Mouse (Mus musculus): ENCODE data around the gene Cldn4.
"Not testable (repeated sequence)": the region's sequence is repeated elsewhere in the genome, so short reads cannot be mapped to it uniquely, and the experiment has no call there.

Cldn4 gene

GRCm38 (mm10) chr5:134963546-134963945, 16.8 kb upstream of the Cldn4 start:
- DNase-seq (ENCODE audit: low spot score): no peak

DNA sequence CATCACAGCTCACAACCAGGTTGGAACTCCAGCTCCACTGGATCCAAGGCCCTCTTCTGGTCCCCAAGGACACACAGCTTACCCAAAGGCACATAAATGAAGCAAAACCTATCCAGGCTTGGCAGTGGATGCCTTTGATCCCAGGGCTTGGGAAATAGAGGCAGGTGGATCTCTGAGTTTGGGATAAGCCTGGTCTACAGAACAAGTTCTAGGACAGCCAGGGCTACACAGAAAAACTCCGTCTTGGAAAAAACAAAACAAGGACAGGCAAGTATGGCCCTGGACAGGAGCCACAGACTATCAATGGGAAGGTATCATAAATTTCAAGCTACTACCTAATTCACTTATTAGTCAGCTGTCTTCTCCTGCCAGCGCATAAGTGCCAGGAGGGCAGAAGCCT, 14.8 kb upstream of the Cldn4 start:
- no peak for DNase-seq (ENCODE audit: low spot score)

DNA sequence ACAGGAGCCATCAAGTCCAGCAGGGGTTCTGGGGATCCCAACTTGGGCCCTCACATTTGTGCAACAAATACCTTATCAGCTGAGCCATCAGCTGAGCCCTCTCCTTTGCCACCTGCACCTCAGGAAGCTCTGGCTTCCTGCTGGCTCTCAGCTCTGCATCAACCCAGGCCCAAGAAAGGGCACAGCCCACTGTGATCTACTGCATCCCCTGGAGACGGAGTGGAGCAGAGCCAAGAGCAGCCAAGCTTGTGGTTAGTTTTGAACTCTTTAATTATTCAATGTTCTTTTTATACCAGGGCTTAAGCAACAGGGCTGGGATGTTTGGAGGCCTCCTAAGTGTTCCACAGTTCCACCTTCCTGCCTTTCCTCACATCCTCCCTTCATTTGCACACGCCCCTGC, 13.7 kb upstream of the Cldn4 start:
- DNase-seq (ENCODE audit: low spot score): no peak

GRCm38 (mm10) chr5:134959114-134959513, 12.4 kb upstream of the Cldn4 start:
- no peak for DNase-seq (ENCODE audit: low spot score)

DNA sequence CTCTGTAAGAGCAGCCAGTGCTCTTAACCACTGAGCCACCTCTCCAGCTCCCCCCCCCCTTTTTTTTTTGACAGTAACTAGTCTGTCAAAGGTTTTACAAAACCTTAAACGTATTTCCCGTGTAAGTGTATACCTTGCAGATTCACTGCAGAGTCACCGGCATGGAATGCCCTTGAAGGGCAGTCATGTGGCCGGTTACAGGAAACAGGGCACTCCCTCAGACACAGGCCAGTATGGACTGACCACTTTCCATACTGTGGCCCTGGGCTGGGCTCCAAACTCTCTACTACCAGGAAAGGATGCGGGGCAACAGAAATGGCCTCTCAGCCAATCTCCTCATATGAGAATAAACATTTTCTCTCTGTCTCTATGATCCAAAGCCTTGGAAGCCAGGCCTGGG, 8.8 kb upstream of the Cldn4 start:
- DNase-seq (ENCODE audit: low spot score): no peak

GRCm38 (mm10) chr5:134951053-134951884, 4.5 kb upstream of the Cldn4 start:
- no peak for DNase-seq (ENCODE audit: low spot score)

GRCm38 (mm10) chr5:134948085-134948439, 1.3 kb upstream of the Cldn4 start:
- DNase-seq (ENCODE audit: low spot score): no peak

DNA sequence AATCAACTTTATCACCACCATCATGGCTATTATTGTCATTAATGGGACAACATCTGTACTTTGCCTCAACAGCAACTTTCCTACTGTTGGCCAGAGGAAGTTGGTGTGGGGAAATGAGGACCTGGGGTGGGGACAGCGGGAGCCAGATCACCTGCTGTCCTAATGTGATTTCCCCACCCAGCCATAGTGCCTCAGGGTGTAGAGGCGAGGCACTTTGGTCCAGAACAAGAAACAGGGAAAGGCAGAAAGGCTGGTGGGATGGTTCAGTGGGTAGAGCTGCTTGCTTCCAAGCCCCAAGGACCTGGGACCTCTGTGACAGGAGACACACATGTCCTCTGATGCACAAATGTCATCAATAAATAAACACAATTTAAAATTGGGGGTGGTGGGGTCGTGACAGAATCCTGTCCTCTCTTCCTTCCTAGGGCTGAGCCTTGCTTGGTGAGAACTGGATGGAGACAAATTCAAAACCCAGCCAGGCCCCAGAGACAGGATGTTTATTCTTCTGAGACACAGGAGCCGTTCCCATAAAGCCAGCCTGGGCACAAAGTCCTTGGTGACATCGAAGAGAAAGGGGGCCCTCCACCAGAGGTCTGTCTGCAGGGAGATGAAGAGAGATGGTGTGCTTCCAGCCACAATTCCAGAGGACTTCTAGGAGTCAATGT, 818 bp upstream of the Cldn4 start:
- DNase-seq (ENCODE audit: low spot score): no peak

DNA sequence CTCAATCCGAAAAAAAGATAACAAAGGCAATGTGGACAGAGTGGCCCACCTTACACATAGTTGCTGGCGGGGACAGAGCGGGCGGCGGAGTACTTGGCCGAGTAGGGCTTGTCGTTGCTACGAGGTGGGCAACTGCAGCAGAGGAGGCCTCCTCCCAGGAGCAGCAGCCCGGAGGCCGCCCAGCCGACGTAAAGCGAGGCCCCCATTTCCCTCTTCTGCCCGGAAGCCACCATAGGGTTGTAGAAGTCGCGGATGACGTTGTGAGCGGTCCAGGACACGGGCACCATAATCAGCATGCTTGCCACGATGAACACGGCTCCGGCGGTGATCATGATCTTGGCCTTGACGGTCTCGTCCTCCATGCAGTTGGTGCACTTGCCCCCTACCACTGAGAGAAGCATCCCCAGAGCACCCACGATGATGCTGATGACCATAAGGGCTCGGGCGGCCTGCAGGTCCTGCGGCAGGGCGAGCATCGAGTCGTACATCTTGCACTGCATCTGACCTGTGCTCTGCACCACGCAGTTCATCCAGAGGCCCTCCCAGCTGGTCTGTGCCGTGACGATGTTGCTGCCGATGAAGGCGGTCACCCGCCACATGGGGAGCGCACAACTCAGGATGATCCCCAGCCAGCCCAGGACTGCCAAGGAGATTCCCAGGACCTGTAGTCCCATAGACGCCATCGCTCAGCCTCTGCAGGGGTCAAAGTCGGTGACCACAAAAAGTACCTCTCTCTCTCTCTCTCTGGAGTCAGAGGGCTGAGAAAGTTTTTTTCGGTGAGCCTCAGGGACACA, 474 bp downstream of the Cldn4 start:
- DNase-seq (ENCODE audit: low spot score): no peak

DNA sequence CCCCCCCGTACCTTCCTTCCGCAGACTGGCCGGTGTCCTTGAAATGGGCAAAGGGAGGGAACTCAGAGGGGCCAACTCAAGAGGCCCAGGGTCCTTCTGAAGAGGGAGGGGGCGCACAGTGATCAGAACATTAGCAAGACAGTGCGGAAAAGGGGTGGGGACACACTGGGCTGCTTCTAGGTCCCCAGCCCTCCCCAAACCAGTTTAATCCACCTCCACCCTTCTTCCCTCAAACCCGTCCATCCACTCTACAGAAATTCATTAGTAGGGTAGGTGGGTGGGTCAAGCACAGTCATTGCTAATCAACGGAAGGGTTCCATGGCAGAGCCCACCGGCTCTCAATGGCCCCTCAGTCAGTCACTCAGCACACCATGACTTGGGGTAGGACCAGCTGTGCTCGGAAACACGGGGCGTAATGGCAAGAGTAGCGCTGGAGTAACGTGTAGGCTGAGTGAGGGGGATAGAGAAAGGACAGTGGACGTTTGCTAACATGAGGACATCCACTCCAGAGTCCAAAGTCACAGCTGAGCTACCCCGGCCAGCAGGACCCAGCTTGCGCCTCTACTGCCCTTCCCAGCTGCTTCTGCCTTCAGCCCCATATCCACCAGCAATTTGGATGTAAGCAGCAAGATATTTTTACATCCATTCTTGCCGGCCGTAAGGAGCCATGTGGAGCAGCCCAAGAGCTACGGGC, 1.3 kb downstream of the Cldn4 start:
- no peak for DNase-seq (ENCODE audit: low spot score)

DNA sequence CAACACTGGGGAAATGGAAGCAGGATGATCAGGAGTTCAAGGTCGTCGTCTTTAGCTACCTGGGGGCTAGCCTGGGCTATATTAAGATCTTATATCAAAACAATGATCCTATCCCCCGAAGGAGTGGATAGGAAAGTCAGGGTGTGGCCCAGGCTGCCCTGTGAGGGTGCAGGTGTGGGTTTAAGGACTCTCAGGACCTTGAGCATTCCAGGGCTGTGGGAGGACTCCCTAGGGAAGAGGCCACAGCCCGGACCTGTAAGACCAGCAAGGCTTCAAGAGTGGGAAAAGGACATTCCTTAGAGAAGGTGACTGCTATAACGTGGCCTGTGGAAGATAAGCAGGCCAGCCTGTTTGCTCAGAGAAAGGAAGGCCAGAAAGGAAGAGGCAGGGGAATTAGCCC, 2.6 kb downstream of the Cldn4 start:
- DNase-seq (ENCODE audit: low spot score): no peak

DNA sequence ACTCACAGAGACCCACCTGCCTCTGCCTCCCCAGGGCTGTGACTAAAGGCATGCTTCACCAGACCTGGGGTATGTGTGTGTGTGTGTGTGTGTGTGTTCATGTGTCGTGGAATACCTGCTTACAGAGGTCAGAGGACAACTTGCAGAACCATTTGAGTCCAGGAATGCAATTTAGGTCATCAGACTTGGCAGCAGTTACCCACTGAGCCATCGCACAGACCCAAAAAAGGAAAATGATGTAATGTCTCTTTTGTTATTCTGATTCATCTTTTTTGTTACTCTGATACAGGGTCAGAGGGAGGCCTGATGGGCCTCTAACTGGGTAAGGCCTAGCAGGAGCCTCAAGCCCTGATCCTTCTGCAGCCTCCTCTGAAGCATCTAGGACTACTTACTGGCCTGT, 4.0 kb downstream of the Cldn4 start:
- no peak for DNase-seq (ENCODE audit: low spot score)

- no peak for DNase-seq (ENCODE audit: low spot score)
Measured at GRCm38 (mm10) chr5:134941472-134942209, 5.1 kb downstream of the Cldn4 start.

DNA sequence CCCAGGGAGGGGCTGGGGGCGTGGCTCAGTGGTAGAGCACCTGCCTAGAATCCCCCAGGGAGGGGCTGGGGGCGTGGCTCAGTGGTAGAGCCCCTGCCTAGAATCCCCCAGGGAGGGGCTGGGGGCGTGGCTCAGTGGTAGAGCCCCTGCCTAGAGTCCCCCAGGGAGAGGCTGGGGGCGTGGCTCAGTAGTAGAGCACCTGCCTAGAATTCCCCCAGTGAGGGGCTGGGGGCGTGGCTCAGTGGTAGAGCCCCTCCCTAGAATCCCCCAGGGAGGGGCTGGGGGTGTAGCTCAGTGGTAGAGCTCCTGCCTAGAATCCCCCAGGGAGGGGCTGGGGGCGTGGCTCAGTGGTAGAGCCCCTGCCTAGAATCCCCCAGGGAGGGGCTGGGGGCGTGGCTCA, 7.2 kb downstream of the Cldn4 start:
- not testable (repeated sequence) for DNase-seq (ENCODE audit: low spot score)

- no peak for DNase-seq (ENCODE audit: low spot score)
Measured at GRCm38 (mm10) chr5:134939069-134939468, 7.7 kb downstream of the Cldn4 start.

DNA sequence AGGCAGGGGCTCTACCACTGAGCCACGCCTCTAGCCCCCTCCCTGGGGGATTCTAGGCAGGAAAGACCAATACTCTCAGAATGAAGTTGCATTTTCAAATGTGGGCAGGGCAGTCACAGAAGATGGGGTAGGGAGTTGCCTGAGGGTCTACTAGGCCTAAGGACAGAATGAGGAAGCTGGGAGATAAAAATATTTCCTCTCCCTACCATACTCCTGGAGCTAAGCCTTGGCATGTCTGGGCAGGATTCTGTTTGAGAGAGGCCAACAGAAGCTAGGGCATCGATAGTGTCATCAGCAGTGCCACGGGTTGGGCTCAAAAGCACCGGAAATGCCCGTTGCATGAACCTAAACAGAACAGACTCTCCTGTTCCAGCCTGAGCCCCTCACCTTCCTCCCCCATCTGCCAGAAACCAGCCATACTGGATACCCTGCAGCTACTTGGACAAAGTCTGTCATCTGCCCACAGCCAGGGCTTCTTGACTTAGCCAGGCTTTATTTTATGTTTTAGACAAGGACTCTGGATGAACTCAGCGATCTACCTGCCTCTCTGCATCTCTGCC, 10.0 kb downstream of the Cldn4 start:
- DNase-seq (ENCODE audit: low spot score): no peak

DNA sequence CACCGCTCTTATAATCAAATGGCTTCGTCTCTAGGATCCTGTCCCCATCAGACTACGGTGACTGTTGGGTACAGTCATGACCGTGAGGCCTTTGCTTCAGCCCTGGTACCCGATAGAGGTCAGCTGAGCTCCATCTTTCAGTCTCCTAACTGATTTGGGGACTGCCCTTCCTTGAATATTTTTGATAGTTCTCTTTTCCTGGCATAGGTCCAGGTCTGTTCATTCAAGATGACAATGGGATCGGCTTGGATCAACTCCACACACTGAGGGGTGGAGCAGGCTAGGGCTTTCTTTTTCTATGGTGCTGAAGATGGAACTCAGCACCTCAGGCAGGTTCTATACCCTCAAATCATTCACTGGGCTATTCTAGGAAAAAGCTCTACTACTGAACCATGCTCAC, 10.7 kb downstream of the Cldn4 start:
- no peak for DNase-seq (ENCODE audit: low spot score)

DNA sequence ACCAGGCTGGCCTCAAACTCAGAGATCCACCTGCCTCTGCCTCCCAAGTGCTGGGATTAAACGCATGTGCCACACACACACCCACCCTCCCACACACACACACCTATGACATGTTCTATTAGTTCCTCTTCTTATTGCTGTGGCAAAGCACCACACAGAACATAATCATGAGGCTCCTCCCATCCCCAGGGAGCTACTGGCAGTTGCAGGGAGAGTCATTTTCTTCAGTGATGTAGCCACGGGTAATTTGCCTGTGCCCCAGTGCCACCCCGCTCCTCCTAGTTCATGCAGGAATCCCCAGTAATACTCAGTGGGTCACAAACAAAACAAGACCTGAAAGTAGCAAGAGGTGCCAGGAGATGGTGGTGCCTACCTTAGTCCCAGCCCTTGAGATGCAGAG, 12.1 kb downstream of the Cldn4 start:
- DNase-seq (ENCODE audit: low spot score): no peak

- DNase-seq (ENCODE audit: low spot score): not testable (repeated sequence)
Measured at GRCm38 (mm10) chr5:134933686-134934085, 13.0 kb downstream of the Cldn4 start.

- no peak for DNase-seq (ENCODE audit: low spot score)
Measured at GRCm38 (mm10) chr5:134933281-134933680, 13.5 kb downstream of the Cldn4 start.

GRCm38 (mm10) chr5:134932903-134933276, 13.8 kb downstream of the Cldn4 start:
- peak; percentile 16 for DNase-seq (ENCODE audit: low spot score)

Measured in left cerebral cortex, adult 11 months (tissue).